Mouse (Mus musculus): ENCODE measurements around the gene Tmem186.

The Tmem186 gene

DNA sequence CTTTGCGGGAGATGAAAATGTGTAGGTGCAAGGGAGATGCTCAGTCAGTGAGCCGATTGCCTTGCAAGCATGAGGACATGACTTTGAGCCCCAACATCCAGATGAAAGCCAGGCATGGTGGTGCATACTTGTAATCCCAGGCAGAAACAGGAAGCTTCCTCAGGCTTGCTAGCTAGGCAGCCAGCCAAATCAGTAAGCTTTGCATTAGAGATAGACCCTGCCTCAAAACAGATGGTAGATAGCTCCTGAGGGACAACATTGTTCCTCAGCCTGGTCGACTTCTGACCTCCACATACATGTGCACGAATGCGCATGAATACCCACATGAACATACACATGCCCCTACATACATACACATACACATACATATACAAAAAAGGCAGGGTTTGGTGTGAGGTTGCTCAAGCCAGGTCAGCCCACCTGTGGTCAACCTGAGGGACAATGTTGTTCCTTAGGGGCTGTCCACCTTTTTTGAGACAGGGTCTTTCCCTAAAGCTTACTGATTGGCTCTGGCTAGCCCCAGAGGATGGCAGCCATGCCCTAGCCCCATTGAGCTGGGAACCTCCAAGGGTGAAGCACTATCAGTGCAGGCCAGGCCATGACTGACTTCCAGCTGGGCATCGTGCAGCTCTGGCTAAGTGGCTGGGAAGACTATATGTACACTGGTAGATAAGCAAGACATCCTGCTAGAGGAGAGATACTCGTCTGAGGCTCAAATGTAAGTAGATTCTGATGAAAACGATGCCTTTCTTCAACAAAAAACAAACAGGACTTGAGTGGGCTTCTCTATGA lies 25.1 kb downstream of the Tmem186 start:
- DNase-seq (ENCODE audit: low spot score) = no peak

DNA sequence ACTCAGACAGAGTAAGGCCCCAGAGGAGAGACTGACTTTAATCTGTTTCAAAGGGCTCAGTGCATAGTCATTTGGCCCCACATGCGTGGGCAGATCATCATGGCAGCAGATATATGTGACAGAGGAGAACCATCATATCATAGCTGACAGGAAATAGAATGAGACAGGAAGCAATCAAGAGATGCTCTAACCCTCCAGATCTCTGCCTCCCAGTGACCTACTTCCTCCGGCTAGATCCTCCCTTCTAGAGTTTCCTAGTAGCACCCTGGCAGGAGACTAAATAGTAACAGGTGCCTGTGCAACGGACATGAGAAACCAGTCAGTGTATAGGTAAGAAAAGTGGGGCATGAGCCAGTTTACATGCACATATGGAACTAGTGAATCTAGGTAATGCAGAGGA lies 27.1 kb downstream of the Tmem186 start:
- DNase-seq (ENCODE audit: low spot score) = no peak

DNA sequence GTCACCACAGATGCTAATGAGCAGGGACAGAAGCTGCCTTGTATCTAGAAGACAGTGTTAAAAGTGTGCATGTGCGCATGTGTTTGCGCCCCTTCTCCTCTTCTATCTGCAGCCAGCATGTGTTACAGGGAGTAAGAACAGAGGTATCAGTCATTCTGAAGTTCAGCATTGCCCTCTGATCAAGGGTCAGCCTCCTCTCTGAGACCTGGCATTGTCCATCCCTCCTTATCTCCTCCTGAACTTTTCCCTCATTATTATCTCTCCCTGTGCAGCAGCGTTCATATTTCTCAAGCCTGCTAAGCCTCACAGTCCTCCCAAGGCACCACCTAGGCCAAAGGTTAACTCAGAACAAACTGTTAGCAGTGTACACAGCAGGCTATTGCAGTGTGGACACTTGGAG lies 33.7 kb downstream of the Tmem186 start:
- no peak for DNase-seq (ENCODE audit: low spot score)

DNA sequence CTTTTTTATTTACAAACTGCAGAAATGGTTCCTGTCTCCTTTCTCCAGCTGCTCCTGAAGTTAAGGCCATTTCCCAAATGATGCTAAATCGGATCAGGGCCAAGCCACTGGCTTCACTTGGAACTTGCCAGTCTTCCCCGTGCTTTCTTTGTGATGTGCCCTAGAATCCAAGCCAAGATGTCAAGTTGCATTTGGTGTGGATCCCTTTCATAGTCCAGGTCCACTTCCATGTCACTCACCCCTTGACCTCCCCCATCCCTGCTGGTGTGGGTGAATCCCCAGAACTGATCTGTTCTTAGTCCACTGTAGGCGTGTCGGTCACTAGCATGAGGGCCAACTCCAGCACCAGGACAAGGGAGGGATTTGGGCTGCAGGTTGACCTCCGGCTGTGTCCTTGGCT lies 40.0 kb downstream of the Tmem186 start:
- DNase-seq (ENCODE audit: low spot score) = no peak

DNA sequence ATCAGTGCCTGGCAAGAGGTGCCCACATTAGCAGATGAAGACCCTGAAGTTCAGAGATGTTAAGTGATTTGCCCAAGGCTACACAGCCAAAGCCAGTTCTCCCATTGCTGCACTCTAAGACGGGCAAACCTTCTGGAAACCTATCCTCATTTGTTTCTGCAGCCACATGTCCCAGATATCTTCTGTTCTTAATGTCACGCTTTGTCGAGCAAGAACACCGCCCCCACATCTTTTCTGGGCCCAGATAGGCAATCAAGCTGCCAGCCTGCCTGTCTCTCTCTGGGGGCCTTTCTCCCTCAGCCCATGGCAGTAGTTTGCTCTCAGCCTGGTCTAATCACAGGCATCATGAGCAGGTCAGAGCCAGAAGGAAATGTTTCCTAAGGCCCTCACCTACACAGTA lies 41.2 kb downstream of the Tmem186 start:
- DNase-seq (ENCODE audit: low spot score) = no peak

DNA sequence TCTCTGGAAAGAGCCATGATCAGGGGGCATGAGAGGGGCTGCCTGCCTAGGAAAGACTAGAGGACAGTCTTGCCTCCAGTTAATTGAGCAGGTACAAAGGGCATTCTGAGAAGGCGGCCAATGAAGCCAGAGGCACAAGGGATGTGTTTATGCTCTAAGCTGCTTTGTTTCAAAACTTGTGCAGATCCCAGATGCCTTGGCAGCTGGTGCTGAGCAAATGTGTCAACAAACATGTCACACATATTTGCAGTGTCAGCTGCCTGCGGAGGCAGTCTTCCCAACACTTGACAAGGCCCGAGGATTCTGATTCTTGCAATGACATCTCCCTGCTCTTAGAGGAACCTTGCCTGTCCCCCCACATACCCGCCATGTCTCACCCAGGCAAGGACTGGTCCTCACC lies 42.1 kb downstream of the Tmem186 start:
- no peak for DNase-seq (ENCODE audit: low spot score)

DNA sequence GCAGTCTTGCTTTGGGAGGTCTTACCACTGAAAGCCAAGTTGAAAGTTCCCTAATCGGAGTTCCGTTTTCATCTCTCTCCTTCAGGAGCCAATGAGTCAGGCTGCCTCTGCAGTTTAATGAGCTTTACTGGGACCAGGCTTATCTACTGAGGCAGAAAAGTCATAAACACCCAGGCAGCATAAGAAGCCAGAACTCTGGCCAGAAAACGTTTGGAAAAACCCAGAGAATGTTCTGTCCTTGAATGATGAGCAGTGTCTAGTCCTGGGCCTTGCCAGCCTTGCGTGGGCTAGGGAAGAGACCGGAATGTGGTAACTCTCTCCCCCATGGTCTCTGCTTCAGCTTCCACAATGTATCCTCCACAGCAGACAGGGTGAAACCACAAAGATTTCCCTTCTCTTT lies 52.5 kb downstream of the Tmem186 start:
- no peak for DNase-seq (ENCODE audit: low spot score)

DNA sequence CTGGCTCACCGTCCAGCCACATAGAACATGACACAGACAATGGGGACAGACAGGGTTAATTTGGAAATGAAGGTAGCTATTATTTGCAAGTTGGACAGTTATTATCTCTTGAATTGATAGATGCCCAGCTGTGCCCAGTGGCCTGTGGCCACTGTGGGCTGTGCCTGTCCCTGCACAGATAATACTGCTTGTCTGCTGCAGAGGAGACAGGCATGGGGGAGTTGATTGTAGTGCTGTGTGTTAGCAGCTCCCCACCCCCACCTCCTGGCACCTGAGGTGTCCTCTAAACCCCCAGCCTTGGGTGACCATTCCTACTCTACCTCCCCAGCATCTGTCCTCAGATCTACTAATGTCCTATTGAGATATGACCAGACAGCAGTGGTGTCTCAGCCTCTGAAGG lies 53.3 kb downstream of the Tmem186 start:
- DNase-seq (ENCODE audit: low spot score) = no peak
